Comparison of ENCODE assay signal across 8 mouse cellular contexts in genomic region chr4:53011732-53012361, GRCm38 (mm10). TPM values are rescaled to one million over a fixed set of nuclear protein-coding genes. Genes with fewer than 3 reads are reported as not detected.
DNase-seq lines count a peak whose midpoint lies in the region; ATAC-seq and TF ChIP-seq lines count a peak whose summit lies in the region.

Nipsnap3b (plus strand) TSS chr4:53011880.

- ATAC-seq in heart, embryonic 11.5 days (replicated peaks; ENCODE audit: insufficient number of reproducible peaks, low FRiP score, low TSS enrichment) = peak; percentile 95
- peak; percentile 98 for ATAC-seq in kidney, embryonic 16.5 days (ENCODE audit: low FRiP score, low TSS enrichment)

- H3ac ChIP-seq in C2C12 (ENCODE audit: control insufficient read depth, insufficient read length, low read depth) (peak within 1 kb of the TSS; percentile 72), myocyte (ENCODE audit: control insufficient read depth, insufficient read length) (no peak within 1 kb of the TSS)

- peaks cover 15% of the 10 kb centered on the region for H3K4me1 ChIP-seq in erythroblast, embryonic 14.5 days (ENCODE audit: control insufficient read depth)
- 0 out of 2 replicates have a peak, but pooled peaks cover 2% of the 10 kb centered on the region for H3K4me1 ChIP-seq in heart, embryonic 11.5 days (ENCODE audit: control insufficient read depth, insufficient read depth, low read length)
- H3K4me1 ChIP-seq in kidney, embryonic 16.5 days (ENCODE audit: insufficient read depth, low read length) = 0 out of 2 replicates have a peak, but pooled peaks cover 2% of the 10 kb centered on the region
- peaks cover 11% of the 10 kb centered on the region for H3K4me1 ChIP-seq in liver, adult 2 months (ENCODE audit: control insufficient read depth, insufficient read depth, low read length)

- TF ChIP-seq CTCF in C2C12 (IDR thresholded peaks at IDR 0.05; ENCODE audit: control insufficient read depth, insufficient read depth, insufficient read length) = no peak
- no peak for TF ChIP-seq CTCF in brain, embryonic 14.5 days (IDR thresholded peaks at IDR 0.05; ENCODE audit: borderline replicate concordance, extremely low read depth, insufficient read depth, insufficient read length)
- TF ChIP-seq CTCF in liver, adult 2 months (IDR thresholded peaks at IDR 0.05; ENCODE audit: low read depth, low read length) = no peak

- H3K4me3 ChIP-seq in C2C12 (ENCODE audit: insufficient read depth, poor library complexity, severe bottlenecking) (peak within 1 kb of the TSS; percentile 25), myocyte (peak within 1 kb of the TSS; percentile 24)
- H3K4me3 ChIP-seq in erythroblast, embryonic 14.5 days (replicated peaks) = peak within 1 kb of the TSS; percentile 87
- peak within 1 kb of the TSS; percentile 85 for H3K4me3 ChIP-seq in heart, embryonic 11.5 days (ENCODE audit: low read depth, low read length)
- H3K4me3 ChIP-seq in kidney, embryonic 16.5 days (ENCODE audit: low read length) = peak within 1 kb of the TSS; percentile 93
- peak within 1 kb of the TSS; percentile 81 for H3K4me3 ChIP-seq in liver, adult 2 months (ENCODE audit: insufficient read depth, low read depth, low read length)

- H3K79me3 ChIP-seq in C2C12 (ENCODE audit: low read depth) = no peaks in the 10 kb centered on the region

- TF ChIP-seq POLR2A in brain, embryonic 14.5 days (IDR thresholded peaks at IDR 0.05; ENCODE audit: borderline replicate concordance, extremely low read depth, insufficient read depth, insufficient read length, poor library complexity, severe bottlenecking) = peak; percentile 83
- TF ChIP-seq POLR2A in liver, adult 2 months (IDR thresholded peaks at IDR 0.05; ENCODE audit: extremely low read depth, insufficient read depth, low read length) = 0 out of 2 replicates have a peak, but pooled peaks have one; percentile 53
- TF ChIP-seq POLR2A in myocyte (IDR thresholded peaks at IDR 0.05; ENCODE audit: insufficient read length, low read depth) = peak; percentile 63

- H3K79me2 ChIP-seq in C2C12 (ENCODE audit: control insufficient read depth, insufficient read depth) (peaks cover 5% of the 10 kb centered on the region), myocyte (ENCODE audit: control insufficient read depth, insufficient read depth) (no peaks in the 10 kb centered on the region)
- no peaks in the 10 kb centered on the region; the same call in 1 of the 2 replicates for H3K79me2 ChIP-seq in liver, adult 2 months (ENCODE audit: control insufficient read depth, insufficient read depth, low read length)

- DNase-seq in brain, embryonic 14.5 days (ENCODE audit: low read depth) = peak; percentile 99
- DNase-seq in liver, adult 2 months (ENCODE audit: extremely low read depth, low read depth, low spot score) = peak; percentile 87
- DNase-seq in splenic B cell, adult 2 months (ENCODE audit: low read depth, low spot score) = peak; percentile 98

- H3K27me3 ChIP-seq in C2C12 (ENCODE audit: control insufficient read depth, insufficient read depth, insufficient read length) = no peaks in the 10 kb centered on the region
- no peaks in the 10 kb centered on the region; the same call in 1 of the 2 replicates for H3K27me3 ChIP-seq in erythroblast, embryonic 14.5 days (ENCODE audit: control insufficient read depth)
- no peaks in the 10 kb centered on the region for H3K27me3 ChIP-seq in heart, embryonic 11.5 days (ENCODE audit: control insufficient read depth, insufficient read depth, low read length)
- H3K27me3 ChIP-seq in kidney, embryonic 16.5 days (ENCODE audit: insufficient read depth, low read length) = no peaks in the 10 kb centered on the region
- no peaks in the 10 kb centered on the region for H3K27me3 ChIP-seq in liver, adult 2 months (ENCODE audit: control insufficient read depth, insufficient read depth, low read length)
- H3K27me3 ChIP-seq in myocyte (ENCODE audit: control insufficient read depth, insufficient read depth, insufficient read length) = no peaks in the 10 kb centered on the region
- no peaks in the 10 kb centered on the region for H3K27me3 ChIP-seq in splenic B cell, adult 2 months (ENCODE audit: control insufficient read depth, insufficient read depth, low read length, poor library complexity, severe bottlenecking)

- WGBS in heart, embryonic 11.5 days (ENCODE audit: insufficient replicate concordance) = under 1% methylated on average over 62 of the region's 63 CpGs
- under 1% methylated on average over 53 of the region's 63 CpGs for WGBS in kidney, embryonic 16.5 days
- WGBS in liver, adult 2 months = 1% methylated on average over 63 of the region's 63 CpGs

- H3K36me3 ChIP-seq in C2C12 (ENCODE audit: control insufficient read depth, insufficient read depth) = peaks cover 21% of the 10 kb centered on the region
- H3K36me3 ChIP-seq in erythroblast, embryonic 14.5 days (ENCODE audit: control insufficient read depth) = peaks cover 13% of the 10 kb centered on the region
- H3K36me3 ChIP-seq in heart, embryonic 11.5 days (ENCODE audit: control insufficient read depth, insufficient read depth, low read length) = peaks cover 15% of the 10 kb centered on the region
- H3K36me3 ChIP-seq in kidney, embryonic 16.5 days (ENCODE audit: insufficient read depth, low read length) = peaks cover 24% of the 10 kb centered on the region
- H3K36me3 ChIP-seq in liver, adult 2 months (ENCODE audit: control insufficient read depth, insufficient read depth, low read length) = peaks cover 15% of the 10 kb centered on the region
- peaks cover 9% of the 10 kb centered on the region for H3K36me3 ChIP-seq in myocyte (ENCODE audit: control insufficient read depth, insufficient read depth)
- H3K36me3 ChIP-seq in splenic B cell, adult 2 months (ENCODE audit: control insufficient read depth, insufficient read depth, low read length, poor library complexity, severe bottlenecking) = 0 out of 2 replicates have a peak, but pooled peaks cover 2% of the 10 kb centered on the region

- peak within 1 kb of the TSS; percentile 84 for H3K9ac ChIP-seq in heart, embryonic 11.5 days (ENCODE audit: low read depth, low read length)
- H3K9ac ChIP-seq in kidney, embryonic 16.5 days (replicated peaks; ENCODE audit: low read length) = peak within 1 kb of the TSS; percentile 91
- peak within 1 kb of the TSS; percentile 87 for H3K9ac ChIP-seq in liver, adult 2 months (ENCODE audit: low read depth, low read length)

- H3K4me2 ChIP-seq in heart, embryonic 11.5 days = peak within 1 kb of the TSS; percentile 75
- H3K4me2 ChIP-seq in kidney, embryonic 16.5 days (replicated peaks; ENCODE audit: low read depth, low read length) = peak within 1 kb of the TSS; percentile 65
- H3K4me2 ChIP-seq in myocyte (ENCODE audit: low read depth) = peak within 1 kb of the TSS; percentile 80

- peaks cover 6% of the 10 kb centered on the region for H3K9me3 ChIP-seq in erythroblast, embryonic 14.5 days (ENCODE audit: control insufficient read depth, low read length)
- H3K9me3 ChIP-seq in heart, embryonic 11.5 days (replicated peaks; ENCODE audit: control insufficient read depth, low read length) = peaks cover 4% of the 10 kb centered on the region
- peaks cover 9% of the 10 kb centered on the region for H3K9me3 ChIP-seq in kidney, embryonic 16.5 days (ENCODE audit: low read length)

- H3K27ac ChIP-seq in heart, embryonic 11.5 days (ENCODE audit: low read depth, low read length) = peak within 1 kb of the TSS; percentile 78; the same call in 1 of the 2 replicates
- H3K27ac ChIP-seq in kidney, embryonic 16.5 days (ENCODE audit: low read length) = peak within 1 kb of the TSS; percentile 87
- H3K27ac ChIP-seq in liver, adult 2 months (replicated peaks; ENCODE audit: insufficient read depth, low read depth, low read length) = peak within 1 kb of the TSS; percentile 95

TF ChIP-seq in C2C12, 6 proteins besides CTCF, POLR2A, EP300 and RAD21:
- TF ChIP-seq MYOG (IDR thresholded peaks at IDR 0.05; ENCODE audit: control insufficient read depth, extremely low read depth, insufficient read length) (no peak), USF1 (IDR thresholded peaks at IDR 0.05; ENCODE audit: low read depth) (no peak), CEBPB (IDR thresholded peaks at IDR 0.05; ENCODE audit: low read depth) (no peak), MAX (IDR thresholded peaks at IDR 0.05) (peak; percentile 46), MYOD1 (IDR thresholded peaks at IDR 0.05; ENCODE audit: control insufficient read depth, insufficient read length, low read depth) (no peak), FOSL1 (IDR thresholded peaks at IDR 0.05; ENCODE audit: insufficient read depth, low read length, poor library complexity, severe bottlenecking) (no peak)

TF ChIP-seq in myocyte, 11 proteins besides CTCF, POLR2A, EP300 and RAD21:
- TF ChIP-seq E2F4 (IDR thresholded peaks at IDR 0.05; ENCODE audit: insufficient read depth) = no peak
- peak; percentile 36 for TF ChIP-seq POLR2AphosphoS2 (IDR thresholded peaks at IDR 0.05; ENCODE audit: insufficient read length, low read depth)

RNA-seq across cellular contexts. Expression of gene Nipsnap3b, which starts in this region (rescaled TPM):
- 19.6 TPM for polyA plus RNA-seq in C2C12 (2012; fragmentation: generic; extraction: Trizol)
- 76.3 and 76.9 TPM in 2 replicates for polyA plus RNA-seq in brain, embryonic 14.5 days (2012; rRNA removed)
- 1.5 and 1.7 TPM in 2 replicates for polyA plus RNA-seq in erythroblast, embryonic 14.5 days (2012)
- polyA plus RNA-seq in heart, embryonic 11.5 days (2014; fragmentation: Nextera tagmentation; extraction: Ambion mirVana) = 91.6 and 105 TPM in 2 replicates
- 78.3 and 80.2 TPM in 2 replicates for polyA plus RNA-seq in kidney, embryonic 16.5 days (2015; fragmentation: Nextera tagmentation; extraction: Ambion mirVana)
- 91.3 and 95.4 TPM in 2 replicates for total RNA-seq in liver, adult 2 months (2014; rRNA removed)
- 87.1 and 89.7 TPM in 2 replicates for polyA plus RNA-seq in liver, adult 2 months (2012; rRNA removed)
- 15.9 TPM for polyA plus RNA-seq in myocyte (2012; fragmentation: generic; extraction: Trizol)

Comparison
In these comparisons a context has a peak if more than half of its experiments do, and no peak if none do; other contexts are left out.
1. Peak in every context shown above with its lines: DNase-seq, ATAC-seq, H3K4me3 ChIP-seq and H3K27ac ChIP-seq.
2. H3K4me3 ChIP-seq: peak in every context shown above with its lines; median percentile 93 in kidney, embryonic 16.5 days; 87 in erythroblast, embryonic 14.5 days; 85 in heart, embryonic 11.5 days; 81 in liver, adult 2 months; 25 in C2C12; 24 in myocyte.